Mouse (Mus musculus) testis, postnatal 10 days (tissue): ENCODE results near the gene Actl10.

Experiments
- DNase-seq: peaks from one replicate; pipeline ENCODE4 v3.0.0; 2021; ENCODE audit warnings: low spot score

Actl10 gene

GRCm38 (mm10) chr2:154551927-154552326 is 351 bp downstream of the Actl10 start:
- DNase-seq: no peak

GRCm38 (mm10) chr2:154552424-154552907 is 890 bp downstream of the Actl10 start:
- peak; percentile 83 for DNase-seq

- DNase-seq: peak; percentile 43
Measured at GRCm38 (mm10) chr2:154555235-154555634, 3.7 kb downstream of the Actl10 start.

- DNase-seq: peak; percentile 77
Measured at GRCm38 (mm10) chr2:154557184-154557832, 5.7 kb downstream of the Actl10 start.

GRCm38 (mm10) chr2:154558264-154559039 is 6.9 kb downstream of the Actl10 start, which contains the start of gene Necab3:
TSS of gene Necab3 (minus strand) at chr2:154558890.
- DNase-seq: peak; percentile 80

- DNase-seq: no peak
Measured at GRCm38 (mm10) chr2:154563612-154564170, 12.1 kb downstream of the Actl10 start.

GRCm38 (mm10) chr2:154565562-154565961 is 14.0 kb downstream of the Actl10 start:
- DNase-seq: no peak

- no peak for DNase-seq
Measured at GRCm38 (mm10) chr2:154566641-154567040, 15.1 kb downstream of the Actl10 start.

- no peak for DNase-seq
Measured at GRCm38 (mm10) chr2:154567766-154568165, 16.2 kb downstream of the Actl10 start.

GRCm38 (mm10) chr2:154568329-154569070 is 16.9 kb downstream of the Actl10 start:
- peak; percentile 79 for DNase-seq

GRCm38 (mm10) chr2:154569071-154569748 is 17.6 kb downstream of the Actl10 start:
- peak; percentile 83 for DNase-seq

GRCm38 (mm10) chr2:154569836-154570286 is 18.3 kb downstream of the Actl10 start, which contains the start of gene E2f1:
TSS of gene E2f1 (minus strand) at chr2:154569892.
- peak; percentile 97 for DNase-seq

- no peak for DNase-seq
Measured at GRCm38 (mm10) chr2:154570666-154571065, 19.1 kb downstream of the Actl10 start.

GRCm38 (mm10) chr2:154571266-154571665 is 19.7 kb downstream of the Actl10 start:
- DNase-seq: no peak

GRCm38 (mm10) chr2:154571976-154572375 is 20.4 kb downstream of the Actl10 start:
- no peak for DNase-seq

- no peak for DNase-seq
Measured at GRCm38 (mm10) chr2:154572996-154573395, 21.4 kb downstream of the Actl10 start.

GRCm38 (mm10) chr2:154574271-154574670 is 22.7 kb downstream of the Actl10 start:
- DNase-seq: no peak

GRCm38 (mm10) chr2:154576876-154577743 is 25.5 kb downstream of the Actl10 start:
- DNase-seq: no peak

- no peak for DNase-seq
Measured at GRCm38 (mm10) chr2:154577744-154578067, 26.1 kb downstream of the Actl10 start.

GRCm38 (mm10) chr2:154580586-154580985 is 29.0 kb downstream of the Actl10 start:
- DNase-seq: no peak

- no peak for DNase-seq
Measured at GRCm38 (mm10) chr2:154581421-154581820, 29.8 kb downstream of the Actl10 start.
